Mouse (Mus musculus) myocyte (in vitro differentiated cells): ENCODE measurements around the gene Hivep2.

ENCODE experiments used
- POLR2A ChIP-seq: IDR thresholded peaks from one replicate; pipeline ENCODE4 v1.6.1; 2011; ENCODE audit warnings: low read depth, mild to moderate bottlenecking, control low read depth, moderate library complexity; ENCODE audit not compliant: insufficient read length
- POLR2AphosphoS2 ChIP-seq: IDR thresholded peaks from one replicate; pipeline ENCODE4 v1.6.1; 2011; ENCODE audit warnings: low read depth, control low read depth; ENCODE audit not compliant: insufficient read length

DNA sequence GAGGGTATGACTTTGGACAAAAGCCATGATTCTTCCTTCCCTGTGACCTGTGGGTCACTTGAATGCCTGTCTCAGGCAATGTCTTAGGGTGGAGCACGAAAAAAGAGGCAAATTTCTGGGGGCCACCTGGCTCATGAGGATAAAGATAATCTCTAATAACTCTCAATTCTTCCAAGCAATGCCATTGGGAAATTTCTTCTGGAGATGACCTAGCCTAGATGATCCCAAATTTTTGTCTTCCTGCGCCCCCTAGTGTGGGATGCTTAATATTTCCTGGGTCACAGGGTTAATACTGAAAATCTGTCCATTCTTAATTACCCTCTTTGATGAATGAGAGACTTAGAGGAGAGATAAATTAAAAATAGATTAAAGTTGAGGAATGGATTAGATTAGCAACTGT is 234.4 kb downstream of the Hivep2 start:
- TF ChIP-seq POLR2A (no peak), POLR2AphosphoS2 (no peak)
